Mouse (Mus musculus) G1E (cell line): ENCODE data around the gene Cdh22.

Source experiments
- CTCF ChIP-seq: IDR thresholded peaks from 2 replicates; pipeline ENCODE4 v1.5.1; 2012; ENCODE audit warnings: low read depth, low read length, inconsistent platforms, mixed read lengths
- GATA1 ChIP-seq: IDR thresholded peaks from 2 replicates; pipeline ENCODE4 v1.6.1; 2012; ENCODE audit warnings: borderline replicate concordance, low read length, inconsistent platforms, mixed read lengths

DNA sequence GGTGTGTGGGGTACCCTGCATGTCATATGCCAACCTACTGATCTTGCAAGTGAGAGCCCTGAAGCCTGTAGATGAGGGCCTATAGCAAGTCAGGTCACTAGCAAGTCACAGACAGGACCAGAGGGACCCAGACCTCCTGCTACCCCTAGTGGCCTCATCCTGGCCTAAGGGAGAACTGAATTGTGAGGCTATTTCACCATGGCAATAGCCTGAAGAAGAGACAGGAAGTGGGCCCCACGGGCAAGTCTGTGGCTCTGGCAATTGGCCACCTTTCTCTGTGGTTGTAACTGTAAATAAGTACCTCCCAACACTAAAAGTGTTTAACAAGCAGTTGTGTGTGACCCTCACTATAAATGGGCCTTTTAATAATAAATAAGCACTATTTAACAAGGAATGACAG, 16.2 kb upstream of the Cdh22 start:
- TF ChIP-seq GATA1 (no peak), CTCF (no peak)
